Mouse (Mus musculus) gastrocnemius, postnatal 10 days (tissue): ENCODE measurements around the gene Fxyd7. TPM values are rescaled to one million over a fixed set of nuclear protein-coding genes. Genes with fewer than 3 reads are reported as not detected.

Source experiments
- DNase-seq: peaks from one replicate; pipeline ENCODE4 v3.0.0; 2021; ENCODE audit warnings: mixed read lengths
- total RNA-seq, 2 experiments: library from RNA; stranded (reverse); gene quantifications; 2 replicates each; pipeline ENCODE4 v1.2.3; 2021

The Fxyd7 gene
- total RNA-seq, 2 experiments from 2014 or later, result 2.4 to 2.6 TPM

- no peak for DNase-seq
Observed at GRCm38 (mm10) chr7:31050921-31051320, 346 bp downstream of the Fxyd7 start.

GRCm38 (mm10) chr7:31050487-31050886 is 780 bp downstream of the Fxyd7 start:
- no peak for DNase-seq

GRCm38 (mm10) chr7:31049846-31050281 is 1.4 kb downstream of the Fxyd7 start:
- no peak for DNase-seq

- DNase-seq, result no peak
Observed at GRCm38 (mm10) chr7:31049135-31049845, 2.0 kb downstream of the Fxyd7 start.

- DNase-seq, result no peak
Observed at GRCm38 (mm10) chr7:31042431-31042910, 8.8 kb downstream of the Fxyd7 start, which contains the start of gene Fxyd5. Gene Fxyd5 (minus strand): TSS chr7:31042481.

- peak; percentile 53 for DNase-seq
Observed at GRCm38 (mm10) chr7:31041662-31042315, 9.5 kb downstream of the Fxyd7 start.

- DNase-seq, result no peak
Observed at GRCm38 (mm10) chr7:31041023-31041407, 10.3 kb downstream of the Fxyd7 start.

- no peak for DNase-seq
Observed at GRCm38 (mm10) chr7:31040281-31041022, 10.8 kb downstream of the Fxyd7 start.

- no peak for DNase-seq
Observed at GRCm38 (mm10) chr7:31039011-31039410, 12.3 kb downstream of the Fxyd7 start.

- no peak for DNase-seq
Observed at GRCm38 (mm10) chr7:31037675-31038074, 13.6 kb downstream of the Fxyd7 start.

- DNase-seq, result no peak
Observed at GRCm38 (mm10) chr7:31036917-31037316, 14.3 kb downstream of the Fxyd7 start.

- no peak for DNase-seq
Observed at GRCm38 (mm10) chr7:31035291-31035690, 16.0 kb downstream of the Fxyd7 start.

GRCm38 (mm10) chr7:31034789-31035188 is 16.5 kb downstream of the Fxyd7 start:
- DNase-seq, result no peak

- no peak for DNase-seq
Observed at GRCm38 (mm10) chr7:31033409-31034165, 17.7 kb downstream of the Fxyd7 start.

GRCm38 (mm10) chr7:31031731-31032130 is 19.5 kb downstream of the Fxyd7 start:
- DNase-seq, result no peak

- DNase-seq, result no peak
Observed at GRCm38 (mm10) chr7:31030717-31031116, 20.6 kb downstream of the Fxyd7 start.

GRCm38 (mm10) chr7:31028609-31029008 is 22.7 kb downstream of the Fxyd7 start:
- no peak for DNase-seq

GRCm38 (mm10) chr7:31017104-31017901 is 34.0 kb downstream of the Fxyd7 start:
- DNase-seq, result no peak

GRCm38 (mm10) chr7:31012971-31013370 is 38.3 kb downstream of the Fxyd7 start:
- DNase-seq, result no peak

GRCm38 (mm10) chr7:31008889-31009288 is 42.4 kb downstream of the Fxyd7 start:
- DNase-seq, result no peak

- DNase-seq, result no peak
Observed at GRCm38 (mm10) chr7:31008175-31008574, 43.1 kb downstream of the Fxyd7 start.
